24 mouse cellular contexts compared by ENCODE assay signal in the genomic region with DNA sequence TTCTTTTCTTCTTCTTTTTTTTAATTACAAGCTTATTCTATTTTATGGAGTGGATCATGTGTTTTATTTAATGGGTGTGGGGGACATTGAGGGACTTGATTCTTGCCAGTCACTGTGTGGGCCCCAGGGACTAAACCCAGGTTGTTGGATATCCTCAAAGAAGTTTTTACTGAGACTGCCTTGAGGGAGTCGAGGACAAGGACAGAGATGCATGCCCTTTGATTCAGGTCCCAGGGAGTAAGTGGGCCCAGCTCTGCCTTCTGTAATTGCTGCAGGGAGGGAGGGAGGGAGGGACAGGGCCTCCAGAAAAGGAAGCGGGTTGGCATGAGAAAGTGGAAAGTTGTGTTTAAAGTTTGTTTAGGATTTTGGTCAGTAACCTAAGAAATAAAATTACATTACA. TPM values are rescaled to one million over a fixed set of nuclear protein-coding genes. Genes with fewer than 3 reads are reported as not detected.
DNase-seq lines count a peak whose midpoint lies in the region; ATAC-seq and TF ChIP-seq lines count a peak whose summit lies in the region.
"Had no signal": no experiment of that assay in that cellular context is flagged by ENCODE, and none has a peak within 500 bp of the region (broad histone marks: within the 10 kb centered on the region; RNA-seq: fewer than 3 reads in every experiment).

No protein-coding gene starts in this region.

- no peaks in the 10 kb centered on the region for H3K27me3 ChIP-seq in heart, adult 2 months (ENCODE audit: control insufficient read depth, insufficient read depth, low read length)
- H3K27me3 ChIP-seq in heart, embryonic 15.5 days = no peaks in the 10 kb centered on the region
- no peaks in the 10 kb centered on the region for H3K27me3 ChIP-seq in limb, embryonic 15.5 days
- no peaks in the 10 kb centered on the region for H3K27me3 ChIP-seq in limb, embryonic 10.5 days (ENCODE audit: low read depth, poor library complexity, severe bottlenecking)
- no peaks in the 10 kb centered on the region for H3K27me3 ChIP-seq in stomach, postnatal 0 days (ENCODE audit: control insufficient read depth, insufficient read depth, low read length)
- H3K27me3 ChIP-seq: embryonic facial prominence, embryonic 12.5 days; forebrain, embryonic 12.5 days; liver, embryonic 13.5 days had no signal

- peaks cover 19% of the 10 kb centered on the region for H3K4me1 ChIP-seq in heart, adult 2 months (ENCODE audit: control insufficient read depth, insufficient read depth, low read length)
- peaks cover 29% of the 10 kb centered on the region for H3K4me1 ChIP-seq in heart, embryonic 15.5 days (replicated peaks)
- H3K4me1 ChIP-seq in limb, embryonic 15.5 days = peaks cover 17% of the 10 kb centered on the region
- peaks cover 17% of the 10 kb centered on the region; the same call in 1 of the 2 replicates for H3K4me1 ChIP-seq in limb, embryonic 10.5 days
- peaks cover 3% of the 10 kb centered on the region; the same call in 1 of the 2 replicates for H3K4me1 ChIP-seq in stomach, postnatal 0 days (replicated peaks; ENCODE audit: control insufficient read depth, insufficient read depth)

- WGBS in heart, adult 2 months = 37% methylated on average over 2 of the region's 2 CpGs
- 34% methylated on average over 2 of the region's 2 CpGs for WGBS in heart, embryonic 15.5 days
- 53% methylated on average over 2 of the region's 2 CpGs for WGBS in limb, embryonic 15.5 days
- 48% methylated on average over 2 of the region's 2 CpGs for WGBS in limb, embryonic 10.5 days
- WGBS in stomach, postnatal 0 days = 37% methylated on average over 2 of the region's 2 CpGs

- H3K4me2 ChIP-seq in heart, embryonic 15.5 days = no peak overlapping the region
- H3K4me2 ChIP-seq in limb, embryonic 15.5 days = no peak overlapping the region
- no peak overlapping the region for H3K4me2 ChIP-seq in stomach, postnatal 0 days (replicated peaks; ENCODE audit: low read depth)
- H3K4me2 ChIP-seq: embryonic facial prominence, embryonic 12.5 days; forebrain, embryonic 12.5 days; hindbrain, embryonic 14.5 days; liver, embryonic 13.5 days had no signal

- TF ChIP-seq EP300 in heart, adult 2 months (IDR thresholded peaks at IDR 0.05; ENCODE audit: insufficient read depth, low read depth, low read length) = 0 out of 2 replicates have a peak, but pooled peaks have one; percentile 22
- TF ChIP-seq EP300 in stomach, postnatal 0 days (optimal IDR thresholded peaks at IDR 0.05) = no peak

- TF ChIP-seq CTCF in heart, adult 2 months (IDR thresholded peaks at IDR 0.05) = no peak
- TF ChIP-seq CTCF in stomach, postnatal 0 days (IDR thresholded peaks at IDR 0.05; ENCODE audit: low read depth) = no peak

- ATAC-seq in heart, embryonic 15.5 days (replicated peaks; ENCODE audit: insufficient number of reproducible peaks, insufficient read depth, low FRiP score, low read depth) = no peak
- no peak for ATAC-seq in limb, embryonic 15.5 days (ENCODE audit: insufficient number of reproducible peaks, low FRiP score, low TSS enrichment, low read depth)
- ATAC-seq in stomach, postnatal 0 days (ENCODE audit: low FRiP score, low TSS enrichment) = no peak
- ATAC-seq: CD4-positive, CD25-positive, alpha-beta regulatory T cell, adult 4 months; intestine, postnatal 0 days; lung, postnatal 0 days had no signal

- intact Hi-C loops in heart, adult 2 months (cut with DNase I) = no loop called here
- intact Hi-C loops in heart, postnatal 14 days (cut with DNase I) = no loop called here

- TF ChIP-seq POLR2A in heart, adult 2 months (IDR thresholded peaks at IDR 0.05; ENCODE audit: insufficient read depth, low read depth, low read length) = no peak

- H3K4me3 ChIP-seq in heart, adult 2 months = no peak overlapping the region
- H3K4me3 ChIP-seq in heart, embryonic 15.5 days = no peak overlapping the region
- no peak overlapping the region for H3K4me3 ChIP-seq in limb, embryonic 15.5 days
- no peak overlapping the region for H3K4me3 ChIP-seq in limb, embryonic 10.5 days
- H3K4me3 ChIP-seq in stomach, postnatal 0 days (ENCODE audit: low read depth, low read length) = no peak overlapping the region
- H3K4me3 ChIP-seq: embryonic facial prominence, embryonic 12.5 days; forebrain, embryonic 12.5 days; liver, embryonic 13.5 days had no signal

- DNase-seq in heart, adult 2 months = no peak
- DNase-seq in heart, postnatal 14 days = no peak
- DNase-seq in heart, adult 18-20 months = no peak
- no peak for DNase-seq in limb, embryonic 10.5 days (ENCODE audit: low spot score)
- DNase-seq in stomach, postnatal 0 days (ENCODE audit: low spot score) = no peak
- DNase-seq: adrenal gland, postnatal 14 days; cerebellum, adult 11 months; cerebellum, adult 9-10 months; cerebellum, postnatal 36 days; gastrocnemius, postnatal 14 days; kidney, postnatal 4 days; liver, embryonic 13.5 days; lung, adult 18-20 months; lung, postnatal 4 days; midbrain, embryonic 14.5 days; thymus, postnatal 4 days had no signal

- H3K9ac ChIP-seq in heart, adult 2 months (ENCODE audit: low read depth, low read length) = no peak overlapping the region
- H3K9ac ChIP-seq in heart, embryonic 15.5 days = no peak overlapping the region
- no peak overlapping the region for H3K9ac ChIP-seq in limb, embryonic 15.5 days
- no peak overlapping the region for H3K9ac ChIP-seq in stomach, postnatal 0 days (ENCODE audit: low read length)
- H3K9ac ChIP-seq: embryonic facial prominence, embryonic 12.5 days; forebrain, embryonic 12.5 days; hindbrain, embryonic 14.5 days; liver, embryonic 13.5 days had no signal

- no peaks in the 10 kb centered on the region for H3K9me3 ChIP-seq in heart, embryonic 15.5 days (replicated peaks)
- H3K9me3 ChIP-seq in limb, embryonic 15.5 days = no peaks in the 10 kb centered on the region
- peaks cover 2% of the 10 kb centered on the region; the same call in 1 of the 2 replicates for H3K9me3 ChIP-seq in limb, embryonic 10.5 days (replicated peaks)
- no peaks in the 10 kb centered on the region for H3K9me3 ChIP-seq in stomach, postnatal 0 days (ENCODE audit: control insufficient read depth, low read length)
- H3K9me3 ChIP-seq: embryonic facial prominence, embryonic 12.5 days; liver, embryonic 13.5 days had no signal

- peaks cover 38% of the 10 kb centered on the region for H3K36me3 ChIP-seq in heart, adult 2 months (ENCODE audit: control insufficient read depth, insufficient read depth, low read length)
- H3K36me3 ChIP-seq in heart, embryonic 15.5 days = peaks cover 14% of the 10 kb centered on the region; the same call in 1 of the 2 replicates
- peaks cover 24% of the 10 kb centered on the region for H3K36me3 ChIP-seq in limb, embryonic 15.5 days
- H3K36me3 ChIP-seq in limb, embryonic 10.5 days = peaks cover 47% of the 10 kb centered on the region
- 0 out of 2 replicates have a peak, but pooled peaks cover 2% of the 10 kb centered on the region for H3K36me3 ChIP-seq in stomach, postnatal 0 days (ENCODE audit: control insufficient read depth, insufficient read depth, low read length)

- H3K27ac ChIP-seq in heart, adult 2 months = peak overlapping the region; percentile 18; the same call in 1 of the 2 replicates
- H3K27ac ChIP-seq in heart, embryonic 15.5 days = peak overlapping the region; percentile 34; the same call in 1 of the 2 replicates
- H3K27ac ChIP-seq in limb, embryonic 15.5 days = 0 out of 2 replicates have a peak overlapping the region, but pooled peaks have one; percentile 50
- H3K27ac ChIP-seq in limb, embryonic 10.5 days = no peak overlapping the region
- H3K27ac ChIP-seq in stomach, postnatal 0 days (replicated peaks) = no peak overlapping the region
- H3K27ac ChIP-seq: embryonic facial prominence, embryonic 12.5 days; forebrain, embryonic 12.5 days; hindbrain, embryonic 14.5 days; liver, embryonic 13.5 days had no signal

- H3K79me2 ChIP-seq in heart, adult 2 months (replicated peaks; ENCODE audit: control insufficient read depth, insufficient read depth, low read length) = peaks cover 5% of the 10 kb centered on the region

RNA-seq across cellular contexts. Expression of a gene that starts 23.2 kb away (rescaled TPM):
- 10 to 100 TPM; 73.1 to 88.0 TPM for total RNA-seq in heart, adult 2 months (2021)
- 21.4 and 31.7 TPM in 2 replicates for polyA plus RNA-seq in heart, adult 2 months (2012; rRNA removed)
- total RNA-seq in heart, postnatal 14 days (2021) = 100 to 1,000 TPM in 1 of 2 experiments, 10 to 100 TPM in 1; 92.6 to 107 TPM
- 30.3 and 32.6 TPM in 2 replicates for polyA plus RNA-seq in heart, embryonic 15.5 days (2015; fragmentation: Nextera tagmentation; extraction: Ambion mirVana)
- 10 to 100 TPM; 59.7 to 88.7 TPM for total RNA-seq in heart, adult 18-20 months (2021)
- 35.2 and 36.4 TPM in 2 replicates for polyA plus RNA-seq in limb, embryonic 15.5 days (2015; fragmentation: Nextera tagmentation; extraction: Ambion mirVana)
- polyA plus RNA-seq in limb, embryonic 10.5 days (2016; fragmentation: Nextera tagmentation; extraction: Ambion mirVana) = 40.0 and 49.9 TPM in 2 replicates
- 8.4 and 9.5 TPM in 2 replicates for polyA plus RNA-seq in stomach, postnatal 0 days (2015; fragmentation: Nextera tagmentation; extraction: Ambion mirVana)

Comparison
In these comparisons a context has a peak if more than half of its experiments do, and no peak if none do; other contexts are left out.
1. H3K27ac ChIP-seq: peak in heart, adult 2 months (single experiment), heart, embryonic 15.5 days (single experiment) and limb, embryonic 15.5 days (single experiment); none in limb, embryonic 10.5 days (single experiment) and stomach, postnatal 0 days (single experiment).